Mouse (Mus musculus) CH12.LX (cell line): ENCODE measurements around the gene Nebl.

Experiments
- CHD2 ChIP-seq: IDR thresholded peaks from 2 replicates; pipeline ENCODE4 v1.6.1; 2011; ENCODE audit warnings: low read length, improper control_type of control experiment
- CTCF ChIP-seq, 2 experiments: IDR thresholded peaks in 1 of 2; conservative IDR thresholded peaks in 1 of 2; 2 replicates each; pipeline ENCODE4 v1.5.1; 2011 to 2012; ENCODE audit warnings: low read depth in 2 of 2, low read length in 2 of 2, improper control_type of control experiment in 1 of 2, inconsistent platforms in 1 of 2, mild to moderate bottlenecking in 1 of 2, moderate library complexity in 1 of 2
- HCFC1 ChIP-seq: IDR thresholded peaks from 2 replicates; pipeline ENCODE4 v1.6.1; 2012; ENCODE audit warnings: low read depth, mild to moderate bottlenecking, inconsistent platforms, low read length, improper control_type of control experiment
- MAFK ChIP-seq: IDR thresholded peaks from 2 replicates; pipeline ENCODE4 v1.6.1; 2011; ENCODE audit warnings: low read length, improper control_type of control experiment; ENCODE audit not compliant: insufficient replicate concordance
- MXI1 ChIP-seq: IDR thresholded peaks from 2 replicates; pipeline ENCODE4 v1.6.1; 2011; ENCODE audit warnings: mild to moderate bottlenecking, low read depth, low read length, improper control_type of control experiment
- PAX5 ChIP-seq: IDR thresholded peaks from 2 replicates; pipeline ENCODE4 v1.6.1; 2012; ENCODE audit warnings: low read length, inconsistent platforms, mixed read lengths
- POLR2A ChIP-seq: IDR thresholded peaks from 2 replicates; pipeline ENCODE4 v1.6.1; 2011; ENCODE audit warnings: low read depth, mild to moderate bottlenecking, improper control_type of control experiment, low read length
- POLR2AphosphoS2 ChIP-seq: IDR thresholded peaks from 2 replicates; pipeline ENCODE4 v1.6.1; 2011; ENCODE audit warnings: low read depth, low read length, improper control_type of control experiment
- RAD21 ChIP-seq: IDR thresholded peaks from 2 replicates; pipeline ENCODE4 v1.6.1; 2011; ENCODE audit warnings: low read depth, mild to moderate bottlenecking, low read length, improper control_type of control experiment, moderate library complexity
- SMC3 ChIP-seq: IDR thresholded peaks from 2 replicates; pipeline ENCODE4 v1.6.1; 2011; ENCODE audit warnings: low read depth, low read length, improper control_type of control experiment
- UBTF ChIP-seq: IDR thresholded peaks from 2 replicates; pipeline ENCODE4 v1.6.1; 2012; ENCODE audit warnings: low read depth, mild to moderate bottlenecking, inconsistent platforms, low read length, improper control_type of control experiment, moderate library complexity
- ZMIZ1 ChIP-seq: IDR thresholded peaks from 2 replicates; pipeline ENCODE4 v1.6.1; 2012; ENCODE audit warnings: low read depth, mild to moderate bottlenecking, inconsistent platforms, low read length, improper control_type of control experiment
- ZNF384 ChIP-seq: IDR thresholded peaks from 2 replicates; pipeline ENCODE4 v1.6.1; 2012; ENCODE audit warnings: low read depth, low read length, improper control_type of control experiment, inconsistent platforms

GRCm38 (mm10) chr2:17558889-17559742 is 172.1 kb downstream of the Nebl start:
- TF ChIP-seq UBTF (no peak), POLR2A (no peak), MXI1 (no peak), MAFK (no peak), SMC3 (no peak), HCFC1 (no peak), CHD2 (no peak), PAX5 (no peak), ZNF384 (no peak), RAD21 (no peak), ZMIZ1 (no peak), CTCF (conservative IDR thresholded peaks at IDR 0.05 in 1 of 2, IDR thresholded peaks at IDR 0.05 in 1 of 2; ENCODE audit: low read depth in 2 of 2, low read length in 2 of 2) (no peak), POLR2AphosphoS2 (no peak)
